Mouse (Mus musculus) kidney, adult 2 months (tissue): Measurements from ENCODE around the gene Col5a2. TPM values are rescaled to one million over a fixed set of nuclear protein-coding genes. Genes with fewer than 3 reads are reported as not detected.
"Not testable (repeated sequence)": the region's sequence is repeated elsewhere in the genome, so short reads cannot be mapped to it uniquely, and the experiment has no call there.

ENCODE experiments used
- DNase-seq: peaks from one replicate; pipeline ENCODE4 v3.0.0; 2021
- H3K27ac ChIP-seq: fragments of 200-500 bp; 2 replicates; pipeline ENCODE4 v1.5.1; 2012; ENCODE audit warnings: low read depth, low read length, control low read depth, inconsistent platforms; ENCODE audit not compliant: insufficient read depth
- H3K27me3 ChIP-seq: fragments of 200-500 bp; replicated peaks from 2 replicates; pipeline ENCODE4 v1.6.1; 2012; ENCODE audit warnings: mild to moderate bottlenecking, moderate library complexity, low read length, inconsistent platforms; ENCODE audit not compliant: control insufficient read depth, insufficient read depth
- H3K36me3 ChIP-seq: fragments of 200-500 bp; 2 replicates; pipeline ENCODE4 v1.6.1; 2012; ENCODE audit warnings: mild to moderate bottlenecking, moderate library complexity, low read length, inconsistent platforms; ENCODE audit not compliant: control insufficient read depth, insufficient read depth
- H3K4me1 ChIP-seq: fragments of 200-500 bp; 2 replicates; pipeline ENCODE4 v1.6.1; 2011; ENCODE audit warnings: low read length; ENCODE audit not compliant: control insufficient read depth, insufficient read depth
- H3K4me3 ChIP-seq: fragments of 200-500 bp; 2 replicates; pipeline ENCODE4 v1.5.1; 2011; ENCODE audit warnings: mild to moderate bottlenecking, low read depth, low read length, control low read depth; ENCODE audit not compliant: insufficient read depth
- CTCF ChIP-seq: fragments of 200-500 bp; conservative IDR thresholded peaks from 2 replicates; pipeline ENCODE4 v1.5.1; 2011; ENCODE audit warnings: low read depth, mild to moderate bottlenecking, control low read depth, low read length, moderate library complexity, mixed read lengths; ENCODE audit not compliant: insufficient read depth, insufficient read length
- POLR2A ChIP-seq: fragments of 200-500 bp; IDR thresholded peaks from one replicate; pipeline ENCODE4 v1.6.1; 2011; ENCODE audit warnings: low read depth, low read length, control low read depth
- WGBS: fragments of 180-500 bp; shearing (Covaris S2); methylation state at CpG from one replicate; pipeline ENCODE4 v1.1.7; 2018; 5-methylcytosine and 5-hydroxymethylcytosine counted together
- polyA plus RNA-seq: library from polyadenylated mRNA; depleted of rRNA; stranded (reverse); fragments of >200 nt; gene quantifications from 2 replicates; pipeline ENCODE4 v1.2.3, GENCODE M21; 2012

Gene Col5a2
- polyA plus RNA-seq, 1 experiment, result 6.0 TPM

- Histone ChIP-seq H3K27me3 (no peaks in the 10 kb centered on the region), H3K4me3 (no peak overlapping the region), H3K27ac (no peak overlapping the region), H3K36me3 (no peaks in the 10 kb centered on the region), H3K4me1 (no peaks in the 10 kb centered on the region)
- WGBS, result 64% methylated on average over 4 of the region's 4 CpGs
- DNase-seq, result peak; percentile 54
- TF ChIP-seq CTCF, result no peak
Observed at GRCm38 (mm10) chr1:45430520-45430919, 72.6 kb downstream of the Col5a2 start.

- not testable (repeated sequence) for H3K36me3 ChIP-seq, DNase-seq, H3K4me1 ChIP-seq, H3K27me3 ChIP-seq, H3K4me3 ChIP-seq, H3K27ac ChIP-seq
- 68% methylated on average over 5 of the region's 5 CpGs for WGBS
Observed at GRCm38 (mm10) chr1:45429145-45429544, 73.9 kb downstream of the Col5a2 start.

- H3K27me3 ChIP-seq, result no peaks in the 10 kb centered on the region
- no peak for DNase-seq
- H3K27ac ChIP-seq, result no peak overlapping the region
- WGBS, result 85% methylated on average over 5 of the region's 5 CpGs
- no peak overlapping the region for H3K4me3 ChIP-seq
- H3K4me1 ChIP-seq, result no peaks in the 10 kb centered on the region
- TF ChIP-seq CTCF (no peak), POLR2A (no peak)
- H3K36me3 ChIP-seq, result no peaks in the 10 kb centered on the region
Observed at GRCm38 (mm10) chr1:45423915-45424314, 79.2 kb downstream of the Col5a2 start.

GRCm38 (mm10) chr1:45420554-45420953 is 82.5 kb downstream of the Col5a2 start:
- TF ChIP-seq POLR2A (no peak), CTCF (no peak)
- Histone ChIP-seq H3K36me3 (no peaks in the 10 kb centered on the region), H3K4me1 (no peaks in the 10 kb centered on the region), H3K4me3 (no peak overlapping the region), H3K27ac (no peak overlapping the region), H3K27me3 (no peaks in the 10 kb centered on the region)
- DNase-seq, result peak; percentile 13

- no peak overlapping the region for H3K27ac ChIP-seq
- TF ChIP-seq CTCF (no peak), POLR2A (no peak)
- no peaks in the 10 kb centered on the region for H3K36me3 ChIP-seq
- H3K27me3 ChIP-seq, result no peaks in the 10 kb centered on the region
- 79% methylated on average over 2 of the region's 2 CpGs for WGBS
- no peak overlapping the region for H3K4me3 ChIP-seq
- no peak for DNase-seq
- no peaks in the 10 kb centered on the region for H3K4me1 ChIP-seq
Observed at GRCm38 (mm10) chr1:45419858-45420257, 83.2 kb downstream of the Col5a2 start.

GRCm38 (mm10) chr1:45381866-45382265 is 121.2 kb downstream of the Col5a2 start:
- Histone ChIP-seq H3K27me3 (no peaks in the 10 kb centered on the region; the same call in 1 of the 2 replicates), H3K27ac (no peak overlapping the region), H3K36me3 (no peaks in the 10 kb centered on the region), H3K4me1 (no peaks in the 10 kb centered on the region), H3K4me3 (no peak overlapping the region)
- no peak for TF ChIP-seq POLR2A
- no peak for TF ChIP-seq CTCF
- DNase-seq, result peak; percentile 4
- WGBS, result 84% methylated on average over 2 of the region's 2 CpGs

GRCm38 (mm10) chr1:45379992-45380690 is 122.9 kb downstream of the Col5a2 start:
- DNase-seq, result no peak
- Histone ChIP-seq H3K36me3 (no peaks in the 10 kb centered on the region), H3K27ac (no peak overlapping the region), H3K4me1 (no peaks in the 10 kb centered on the region), H3K4me3 (no peak overlapping the region), H3K27me3 (no peaks in the 10 kb centered on the region; the same call in 1 of the 2 replicates)
- TF ChIP-seq POLR2A (no peak), CTCF (no peak)
- 76% methylated on average over 7 of the region's 7 CpGs for WGBS

DNA sequence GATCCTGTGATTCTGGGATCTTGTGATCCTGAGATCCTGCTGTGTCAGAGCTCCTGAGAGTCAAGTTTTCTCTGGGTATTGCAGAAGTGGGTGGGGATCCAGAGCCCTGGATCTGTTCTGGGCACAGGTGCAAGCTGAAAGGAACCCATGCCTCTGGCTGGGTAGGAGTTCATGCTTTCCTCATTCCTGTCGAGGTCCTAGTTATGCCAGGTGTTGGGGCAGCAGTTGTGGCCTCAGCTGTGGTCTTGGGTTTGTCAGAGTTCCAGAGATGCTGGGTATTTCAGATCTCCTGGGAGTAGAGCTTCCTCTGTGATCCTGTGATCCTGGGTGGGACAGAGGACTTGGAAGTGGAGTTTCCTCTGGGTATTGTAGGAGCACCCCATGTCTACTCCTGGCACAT is 137.7 kb downstream of the Col5a2 start:
- 59% methylated on average over 1 of the region's 1 CpGs for WGBS

More for the DNA sequence above, 137.7 kb downstream of the Col5a2 start:
- TF ChIP-seq CTCF (no peak), POLR2A (no peak)
- no peak overlapping the region for H3K4me3 ChIP-seq
- H3K36me3 ChIP-seq, result no peaks in the 10 kb centered on the region
- no peak overlapping the region for H3K27ac ChIP-seq
- DNase-seq, result no peak
- no peaks in the 10 kb centered on the region for H3K4me1 ChIP-seq
- no peaks in the 10 kb centered on the region for H3K27me3 ChIP-seq
